Mouse (Mus musculus) thymus, adult 2 months (tissue): Measurements from ENCODE around the gene Ttc21a. TPM values are rescaled to one million over a fixed set of nuclear protein-coding genes. Genes with fewer than 3 reads are reported as not detected.

ENCODE experiments used
- DNase-seq: peaks from one replicate; pipeline ENCODE4 v3.0.0; 2021
- H3K27ac ChIP-seq: fragments of 200-500 bp; 2 replicates; pipeline ENCODE4 v1.5.1; 2012; ENCODE audit warnings: low read length, control low read depth; ENCODE audit not compliant: control insufficient read depth, insufficient read depth
- H3K27me3 ChIP-seq: fragments of 200-500 bp; 2 replicates; pipeline ENCODE4 v1.6.1; 2012; ENCODE audit warnings: mild to moderate bottlenecking, low read length, moderate library complexity, mixed read lengths; ENCODE audit not compliant: control insufficient read depth, insufficient read depth
- H3K36me3 ChIP-seq: fragments of 200-500 bp; 2 replicates; pipeline ENCODE4 v1.6.1; 2012; ENCODE audit warnings: mild to moderate bottlenecking, low read length, moderate library complexity; ENCODE audit not compliant: control insufficient read depth, insufficient read depth
- H3K4me1 ChIP-seq: fragments of 200-500 bp; replicated peaks from 2 replicates; pipeline ENCODE4 v1.6.1; 2012; ENCODE audit warnings: low read length; ENCODE audit not compliant: control insufficient read depth, insufficient read depth
- H3K4me3 ChIP-seq: fragments of 200-500 bp; 2 replicates; pipeline ENCODE4 v1.5.1; 2012; ENCODE audit warnings: mild to moderate bottlenecking, low read length, control low read depth, moderate library complexity; ENCODE audit not compliant: control insufficient read depth, insufficient read depth
- CTCF ChIP-seq: fragments of 200-500 bp; IDR thresholded peaks from 2 replicates; pipeline ENCODE4 v1.5.1; 2012; ENCODE audit warnings: mild to moderate bottlenecking, control low read depth, low read length, moderate library complexity, borderline replicate concordance; ENCODE audit not compliant: control insufficient read depth, poor library complexity, insufficient read depth; ENCODE audit errors: extremely low read depth
- POLR2A ChIP-seq: fragments of 200-500 bp; IDR thresholded peaks from 2 replicates; pipeline ENCODE4 v1.6.1; 2012; ENCODE audit warnings: mild to moderate bottlenecking, low read length, control low read depth, moderate library complexity; ENCODE audit not compliant: control insufficient read depth, poor library complexity, insufficient read depth; ENCODE audit errors: extremely low read depth
- WGBS: fragments of 180-500 bp; shearing (Covaris S2); methylation state at CpG from one replicate; pipeline ENCODE4 v1.1.7; 2018; 5-methylcytosine and 5-hydroxymethylcytosine counted together
- polyA plus RNA-seq: library from polyadenylated mRNA; depleted of rRNA; stranded (reverse); fragments of >200 nt; gene quantifications from 2 replicates; pipeline ENCODE4 v1.2.3, GENCODE M21; 2012; rRNA removed

Gene Ttc21a
- 0.18 and 0.29 TPM in 2 replicates for polyA plus RNA-seq

- TF ChIP-seq CTCF (no peak; the same call in 1 of the 2 replicates), POLR2A (peak; percentile 59; the same call in 1 of the 2 replicates)
- Histone ChIP-seq H3K36me3 (no peaks in the 10 kb centered on the region), H3K4me1 (peaks cover 21% of the 10 kb centered on the region)
Observed at GRCm38 (mm10) chr9:119937005-119937773, at the start of gene Ttc21a, which contains the start of gene Gorasp1. Gene Ttc21a (plus strand): TSS chr9:119937606. Gene Gorasp1 (minus strand): TSS chr9:119937565.

GRCm38 (mm10) chr9:119888843-119889246, 48.6 kb upstream of the Ttc21a start:
- no peak for DNase-seq
- Histone ChIP-seq H3K27me3 (no peaks in the 10 kb centered on the region), H3K36me3 (no peaks in the 10 kb centered on the region), H3K27ac (no peak overlapping the region), H3K4me1 (no peaks in the 10 kb centered on the region), H3K4me3 (no peak overlapping the region)
- TF ChIP-seq POLR2A (no peak), CTCF (no peak)
- WGBS, result 72% methylated on average over 2 of the region's 2 CpGs

More at GRCm38 (mm10) chr9:119937005-119937773, at the start of gene Ttc21a, which contains the start of gene Gorasp1:
- peak; percentile 94 for DNase-seq
- Histone ChIP-seq H3K27ac (no peak within 1 kb of the TSS), H3K4me3 (peak within 1 kb of the TSS; percentile 75), H3K27me3 (no peaks in the 10 kb centered on the region)
- WGBS, result 1% methylated on average over 40 of the region's 40 CpGs

- no peak for DNase-seq
- TF ChIP-seq POLR2A, result no peak
- no peak for TF ChIP-seq CTCF
- Histone ChIP-seq H3K4me1 (no peaks in the 10 kb centered on the region), H3K27me3 (no peaks in the 10 kb centered on the region), H3K4me3 (no peak overlapping the region), H3K36me3 (no peaks in the 10 kb centered on the region), H3K27ac (no peak overlapping the region)
- WGBS, result 94% methylated on average over 9 of the region's 9 CpGs
Observed at GRCm38 (mm10) chr9:119889446-119889845, 48.0 kb upstream of the Ttc21a start.

DNA sequence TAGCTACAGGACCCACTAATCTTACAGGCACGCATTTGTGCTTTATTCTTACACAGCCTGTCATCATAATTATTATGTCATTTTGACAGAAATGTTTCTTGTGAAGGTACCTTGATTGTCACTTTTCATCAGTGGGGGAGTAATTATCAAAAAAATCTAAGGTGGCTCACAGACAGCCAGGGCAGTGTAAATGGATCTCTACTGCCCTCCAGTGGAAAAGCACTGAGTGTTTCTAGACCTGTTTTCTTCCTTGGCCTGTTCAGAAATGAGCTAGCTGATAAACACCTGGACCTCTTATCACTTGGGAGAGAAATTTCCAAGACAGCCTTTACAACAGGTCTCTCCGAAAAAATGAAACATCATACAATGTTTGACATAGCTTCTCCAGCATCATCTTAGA, 46.7 kb upstream of the Ttc21a start:
- no peak overlapping the region for H3K4me3 ChIP-seq
- WGBS, result 80% methylated on average over 2 of the region's 2 CpGs
- peaks cover 5% of the 10 kb centered on the region for H3K4me1 ChIP-seq
- no peak overlapping the region for H3K27ac ChIP-seq
- H3K27me3 ChIP-seq, result no peaks in the 10 kb centered on the region
- DNase-seq, result peak; percentile 37
- no peaks in the 10 kb centered on the region for H3K36me3 ChIP-seq
- no peak for TF ChIP-seq POLR2A
- no peak for TF ChIP-seq CTCF

DNA sequence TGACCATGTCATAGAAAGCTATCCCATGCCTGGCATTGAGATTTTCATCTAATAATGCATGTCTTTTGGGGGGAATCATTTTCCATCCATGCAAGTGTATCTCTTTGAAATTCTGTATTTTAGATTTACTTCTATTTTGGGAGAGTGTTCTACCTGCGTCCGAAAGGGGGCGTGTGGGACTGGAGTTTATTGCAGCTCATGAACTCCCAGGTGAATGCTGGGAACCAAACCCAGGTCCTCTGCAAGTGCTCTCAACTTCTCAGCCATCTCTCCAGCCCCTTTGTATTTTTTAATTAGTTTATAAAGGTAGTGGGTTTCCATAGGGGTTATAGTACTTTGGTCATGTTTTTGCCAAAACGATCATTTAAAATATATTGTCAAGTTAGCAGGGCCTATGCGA, 43.5 kb upstream of the Ttc21a start:
- no peaks in the 10 kb centered on the region for H3K36me3 ChIP-seq
- H3K4me1 ChIP-seq, result peaks cover 6% of the 10 kb centered on the region
- no peaks in the 10 kb centered on the region for H3K27me3 ChIP-seq
- H3K4me3 ChIP-seq, result no peak overlapping the region
- 97% methylated on average over 5 of the region's 5 CpGs for WGBS
- no peak for DNase-seq
- TF ChIP-seq CTCF, result no peak
- TF ChIP-seq POLR2A, result no peak
- no peak overlapping the region for H3K27ac ChIP-seq

GRCm38 (mm10) chr9:119894339-119895009, 42.9 kb upstream of the Ttc21a start, which contains the start of gene Wdr48:
Gene Wdr48 (plus strand): TSS chr9:119894878.
- DNase-seq, result peak; percentile 97
- peak within 1 kb of the TSS; percentile 4; the same call in 1 of the 2 replicates for H3K27ac ChIP-seq
- TF ChIP-seq POLR2A, result peak; percentile 42; the same call in 1 of the 2 replicates
- TF ChIP-seq CTCF, result peak; percentile 53; the same call in 1 of the 2 replicates
- peak within 1 kb of the TSS; percentile 57 for H3K4me3 ChIP-seq
- WGBS, result 4% methylated on average over 34 of the region's 34 CpGs
- no peaks in the 10 kb centered on the region for H3K27me3 ChIP-seq
- no peaks in the 10 kb centered on the region for H3K36me3 ChIP-seq
- peaks cover 6% of the 10 kb centered on the region for H3K4me1 ChIP-seq
